In the genomic region with DNA sequence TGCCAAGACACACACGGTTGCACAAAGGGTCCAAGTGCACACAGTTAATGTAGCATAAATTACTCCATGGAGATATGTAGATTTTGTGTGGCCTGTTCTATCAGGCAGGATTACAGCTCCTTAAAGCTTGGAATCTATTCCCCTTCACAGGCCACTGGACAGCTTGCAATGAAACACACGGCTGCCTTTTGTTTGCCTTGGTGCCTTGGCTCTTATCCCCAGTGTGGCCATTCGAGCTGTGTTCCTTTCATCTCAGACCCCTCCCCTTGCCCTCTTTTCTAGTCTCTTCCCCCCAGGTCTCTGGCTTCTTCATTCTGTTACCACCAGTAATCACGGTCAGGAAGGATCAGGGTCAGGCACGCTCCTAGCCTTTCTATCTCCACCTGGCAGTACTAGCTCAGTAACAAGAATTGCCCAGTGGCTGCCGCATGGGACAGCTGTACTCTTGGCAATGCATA, we compare ENCODE assay signal across 14 mouse cellular contexts.
DNase-seq lines count a peak whose midpoint lies in the region; ATAC-seq and TF ChIP-seq lines count a peak whose summit lies in the region.
"Had no signal": no experiment of that assay in that cellular context is flagged by ENCODE, and none has a peak within 500 bp of the region (broad histone marks: within the 10 kb centered on the region; RNA-seq: fewer than 3 reads in every experiment).

No protein-coding gene starts in this region.

- no peak overlapping the region for H3K27ac ChIP-seq in intestine, embryonic 14.5 days (ENCODE audit: low read depth)
- H3K27ac ChIP-seq in intestine, postnatal 0 days (ENCODE audit: low read depth, low read length): no peak overlapping the region
- H3K27ac ChIP-seq in hindbrain, embryonic 16.5 days (ENCODE audit: low read depth, low read length): no peak overlapping the region
- H3K27ac ChIP-seq: limb, embryonic 13.5 days had no signal

- POLR2A ChIA-PET in Patski (lab: Charles Lee): no interaction called here

- H3K27me3 ChIP-seq in intestine, embryonic 14.5 days (replicated peaks; ENCODE audit: control insufficient read depth, insufficient read depth, low read length): no peaks in the 10 kb centered on the region
- no peaks in the 10 kb centered on the region for H3K27me3 ChIP-seq in intestine, postnatal 0 days (replicated peaks; ENCODE audit: control insufficient read depth, insufficient read depth, low read length)
- H3K27me3 ChIP-seq in Patski: no peaks in the 10 kb centered on the region
- no peaks in the 10 kb centered on the region for H3K27me3 ChIP-seq in hindbrain, embryonic 16.5 days (replicated peaks; ENCODE audit: control insufficient read depth, insufficient read depth, low read length)
- H3K27me3 ChIP-seq: limb, embryonic 13.5 days had no signal

- in situ Hi-C loops in Patski (cut with MboI; ENCODE audit: low pct_unique_long_range_greater_than_20kb): no loop called here

- H3K4me1 ChIP-seq in intestine, embryonic 14.5 days (replicated peaks; ENCODE audit: control insufficient read depth, insufficient read depth, low read length): no peaks in the 10 kb centered on the region
- no peaks in the 10 kb centered on the region for H3K4me1 ChIP-seq in intestine, postnatal 0 days (replicated peaks; ENCODE audit: control insufficient read depth, insufficient read depth, low read length)
- peaks cover 5% of the 10 kb centered on the region; the same call in 1 of the 2 replicates for H3K4me1 ChIP-seq in hindbrain, embryonic 16.5 days (ENCODE audit: control insufficient read depth, insufficient read depth, low read depth, low read length)

- H3K36me3 ChIP-seq in intestine, embryonic 14.5 days (ENCODE audit: control insufficient read depth, insufficient read depth, low read length): no peaks in the 10 kb centered on the region
- H3K36me3 ChIP-seq in intestine, postnatal 0 days (ENCODE audit: control insufficient read depth, insufficient read depth): no peaks in the 10 kb centered on the region
- H3K36me3 ChIP-seq in hindbrain, embryonic 16.5 days (ENCODE audit: control insufficient read depth, insufficient read depth, low read length): no peaks in the 10 kb centered on the region
- H3K36me3 ChIP-seq: limb, embryonic 13.5 days had no signal

- no peaks in the 10 kb centered on the region for H3K9me3 ChIP-seq in intestine, embryonic 14.5 days (ENCODE audit: control insufficient read depth, low read length)
- H3K9me3 ChIP-seq in intestine, postnatal 0 days (ENCODE audit: control insufficient read depth): no peaks in the 10 kb centered on the region
- H3K9me3 ChIP-seq in hindbrain, embryonic 16.5 days (ENCODE audit: control insufficient read depth, low read length): no peaks in the 10 kb centered on the region
- H3K9me3 ChIP-seq: limb, embryonic 13.5 days; megakaryocyte, embryonic 14.5 days had no signal

- no peak overlapping the region for H3K4me2 ChIP-seq in intestine, embryonic 14.5 days (ENCODE audit: low read length)
- H3K4me2 ChIP-seq in intestine, postnatal 0 days (replicated peaks; ENCODE audit: low read depth): no peak overlapping the region
- H3K4me2 ChIP-seq in hindbrain, embryonic 16.5 days (ENCODE audit: low read length): no peak overlapping the region
- H3K4me2 ChIP-seq: limb, embryonic 13.5 days; lung, embryonic 14.5 days had no signal

- peak; percentile 39 for DNase-seq in intestine, embryonic 14.5 days (ENCODE audit: low spot score)
- no peak for DNase-seq in Patski (ENCODE audit: low read depth, low spot score)
- DNase-seq in cerebellum, adult 18-20 months: peak; percentile 10 to 33
- DNase-seq in frontal cortex, postnatal 10 days (ENCODE audit: low spot score in 2 of 2): no peak
- DNase-seq in gastrocnemius, postnatal 4 days (ENCODE audit: low spot score in 2 of 2): no peak
- DNase-seq: adrenal gland, postnatal 25 days; kidney, postnatal 10 days; layer of hippocampus, postnatal 36 days; lung, embryonic 14.5 days had no signal

- ATAC-seq in intestine, embryonic 14.5 days (replicated peaks; ENCODE audit: low FRiP score, low TSS enrichment, low read depth): no peak
- ATAC-seq in intestine, postnatal 0 days: no peak
- peak; percentile 64 for ATAC-seq in Patski
- ATAC-seq in hindbrain, embryonic 16.5 days: peak; percentile 55

- no peak for TF ChIP-seq CTCF in intestine, postnatal 0 days (IDR thresholded peaks at IDR 0.05; ENCODE audit: low read depth)
- no peak for TF ChIP-seq CTCF in Patski (IDR thresholded peaks at IDR 0.05)

- H3K9ac ChIP-seq in intestine, embryonic 14.5 days (ENCODE audit: low read length): no peak overlapping the region
- no peak overlapping the region for H3K9ac ChIP-seq in intestine, postnatal 0 days (ENCODE audit: low read depth, low read length)
- H3K9ac ChIP-seq in hindbrain, embryonic 16.5 days (ENCODE audit: low read depth, low read length): no peak overlapping the region
- H3K9ac ChIP-seq: limb, embryonic 13.5 days; lung, embryonic 14.5 days had no signal

- CTCF ChIA-PET in Patski (lab: Charles Lee): no interaction called here

- WGBS in intestine, embryonic 14.5 days: 67% methylated on average over 6 of the region's 6 CpGs
- 67% methylated on average over 6 of the region's 6 CpGs for WGBS in intestine, postnatal 0 days
- 34% methylated on average over 6 of the region's 6 CpGs for WGBS in hindbrain, embryonic 16.5 days

- no peak overlapping the region for H3K4me3 ChIP-seq in intestine, embryonic 14.5 days (ENCODE audit: low read depth, low read length)
- H3K4me3 ChIP-seq in intestine, postnatal 0 days (ENCODE audit: low read depth, low read length): no peak overlapping the region
- no peak overlapping the region for H3K4me3 ChIP-seq in hindbrain, embryonic 16.5 days (ENCODE audit: low read length)
- H3K4me3 ChIP-seq: erythroblast, embryonic 14.5 days; limb, embryonic 13.5 days; megakaryocyte, embryonic 14.5 days had no signal

Comparison
In these comparisons a context has a peak if more than half of its experiments do, and no peak if none do; other contexts are left out.
1. ATAC-seq: peak in Patski (single experiment) and hindbrain, embryonic 16.5 days (single experiment); none in intestine, embryonic 14.5 days (single experiment) and intestine, postnatal 0 days (single experiment).
2. DNase-seq: peak in intestine, embryonic 14.5 days (single experiment) and cerebellum, adult 18-20 months (2 of 2); none in Patski (single experiment), frontal cortex, postnatal 10 days (0 of 2) and gastrocnemius, postnatal 4 days (0 of 2).